8 mouse cellular contexts compared by ENCODE assay signal in genomic region chr13:29610051-29610931, GRCm38 (mm10).
A peak's percentile ranks its signal among the peaks of the same experiment; 100 is the strongest.
DNase-seq lines count a peak whose midpoint lies in the region; ATAC-seq lines count a peak whose summit lies in the region.

No protein-coding gene starts in this region.

- no peak overlapping the region for H3K9ac ChIP-seq in lung, embryonic 16.5 days (ENCODE audit: low read length)
- no peak overlapping the region; the same call in 1 of the 2 replicates for H3K9ac ChIP-seq in forebrain, embryonic 11.5 days (ENCODE audit: low read length)
- no peak overlapping the region for H3K9ac ChIP-seq in intestine, embryonic 15.5 days

- H3K4me1 ChIP-seq in lung, embryonic 16.5 days (replicated peaks; ENCODE audit: control insufficient read depth, insufficient read depth, low read length), result peaks cover 5% of the 10 kb centered on the region
- H3K4me1 ChIP-seq in forebrain, embryonic 11.5 days (replicated peaks; ENCODE audit: control insufficient read depth, insufficient read depth, low read length), result peaks cover 16% of the 10 kb centered on the region
- H3K4me1 ChIP-seq in intestine, embryonic 15.5 days (replicated peaks), result 0 out of 2 replicates have a peak, but pooled peaks cover 2% of the 10 kb centered on the region

- peak; percentile 71 for ATAC-seq in lung, embryonic 16.5 days (ENCODE audit: low read depth)
- ATAC-seq in forebrain, embryonic 11.5 days (replicated peaks; ENCODE audit: low FRiP score), result peak; percentile 91
- ATAC-seq in intestine, embryonic 15.5 days, result peak; percentile 58; the same call in 1 of the 2 replicates
- ATAC-seq in cerebellum, adult (ENCODE audit: insufficient number of reproducible peaks, low FRiP score, low TSS enrichment), result no peak

- H3K27me3 ChIP-seq in lung, embryonic 16.5 days (ENCODE audit: control insufficient read depth, insufficient read depth, low read depth, low read length), result no peaks in the 10 kb centered on the region
- H3K27me3 ChIP-seq in forebrain, embryonic 11.5 days (ENCODE audit: control insufficient read depth, insufficient read depth, low read length), result no peaks in the 10 kb centered on the region
- no peaks in the 10 kb centered on the region for H3K27me3 ChIP-seq in intestine, embryonic 15.5 days (replicated peaks)

- H3K4me3 ChIP-seq in lung, embryonic 16.5 days (ENCODE audit: low read length), result no peak overlapping the region
- H3K4me3 ChIP-seq in forebrain, embryonic 11.5 days (ENCODE audit: low read depth, low read length), result no peak overlapping the region
- H3K4me3 ChIP-seq in intestine, embryonic 15.5 days (replicated peaks), result no peak overlapping the region

- WGBS in lung, embryonic 16.5 days, result 47% methylated on average over 13 of the region's 13 CpGs
- WGBS in forebrain, embryonic 11.5 days, result 14% methylated on average over 13 of the region's 13 CpGs
- 41% methylated on average over 13 of the region's 13 CpGs for WGBS in intestine, embryonic 15.5 days

- no peaks in the 10 kb centered on the region for H3K9me3 ChIP-seq in lung, embryonic 16.5 days (ENCODE audit: control insufficient read depth, low read length)
- H3K9me3 ChIP-seq in forebrain, embryonic 11.5 days (ENCODE audit: control insufficient read depth, low read length), result no peaks in the 10 kb centered on the region
- H3K9me3 ChIP-seq in intestine, embryonic 15.5 days, result no peaks in the 10 kb centered on the region

- no peak for DNase-seq in lung, postnatal 14 days
- DNase-seq in forebrain, embryonic 11.5 days (ENCODE audit: low spot score), result peak; percentile 70
- peak; percentile 89 for DNase-seq in retina, postnatal 1 day
- DNase-seq in ovary, postnatal 36 days (ENCODE audit: low spot score), result no peak
- no peak for DNase-seq in thymus, adult 18-20 months

- H3K4me2 ChIP-seq in lung, embryonic 16.5 days (ENCODE audit: low read depth, low read length), result no peak overlapping the region
- H3K4me2 ChIP-seq in forebrain, embryonic 11.5 days (ENCODE audit: low read depth, low read length, severe bottlenecking), result 0 out of 2 replicates have a peak overlapping the region, but pooled peaks have one; percentile 21
- H3K4me2 ChIP-seq in intestine, embryonic 15.5 days (replicated peaks), result no peak overlapping the region

- no peak overlapping the region for H3K27ac ChIP-seq in lung, embryonic 16.5 days (ENCODE audit: low read length)
- peak overlapping the region; percentile 83 for H3K27ac ChIP-seq in forebrain, embryonic 11.5 days (ENCODE audit: low read depth, low read length)
- H3K27ac ChIP-seq in intestine, embryonic 15.5 days, result peak overlapping the region; percentile 29; the same call in 1 of the 2 replicates

- H3K36me3 ChIP-seq in lung, embryonic 16.5 days (ENCODE audit: control insufficient read depth, insufficient read depth, low read length), result no peaks in the 10 kb centered on the region
- H3K36me3 ChIP-seq in forebrain, embryonic 11.5 days (ENCODE audit: control insufficient read depth, insufficient read depth, low read length), result no peaks in the 10 kb centered on the region
- H3K36me3 ChIP-seq in intestine, embryonic 15.5 days, result no peaks in the 10 kb centered on the region

Comparison
In these comparisons a context has a peak if more than half of its experiments do, and no peak if none do; other contexts are left out.
1. DNase-seq: peak in forebrain, embryonic 11.5 days (single experiment) and retina, postnatal 1 day (single experiment); none in lung, postnatal 14 days (single experiment), ovary, postnatal 36 days (single experiment) and thymus, adult 18-20 months (0 of 2).